Mouse (Mus musculus): ENCODE data around the gene Tmcc2.
A peak's percentile ranks its signal among the peaks of the same experiment; 100 is the strongest.
"Not testable (repeated sequence)": the region's sequence is repeated elsewhere in the genome, so short reads cannot be mapped to it uniquely, and the experiment has no call there.

The Tmcc2 gene

GRCm38 (mm10) chr1:132367692-132368506 lies 23.2 kb downstream of the Tmcc2 start:
- DNase-seq (ENCODE audit: low read depth): peak; percentile 72

GRCm38 (mm10) chr1:132366937-132367336 lies 24.1 kb downstream of the Tmcc2 start:
- no peak for DNase-seq (ENCODE audit: low read depth)

- no peak for DNase-seq (ENCODE audit: low read depth)
These were observed 24.8 kb downstream of the Tmcc2 start for GRCm38 (mm10) chr1:132366235-132366634.

- no peak for DNase-seq (ENCODE audit: low read depth)
These were observed 25.4 kb downstream of the Tmcc2 start for GRCm38 (mm10) chr1:132365645-132366044.

GRCm38 (mm10) chr1:132364896-132365557 lies 26.1 kb downstream of the Tmcc2 start:
- no peak for DNase-seq (ENCODE audit: low read depth)

GRCm38 (mm10) chr1:132364388-132364787 lies 26.7 kb downstream of the Tmcc2 start:
- DNase-seq (ENCODE audit: low read depth): no peak

GRCm38 (mm10) chr1:132361959-132362358 lies 29.1 kb downstream of the Tmcc2 start:
- no peak for DNase-seq (ENCODE audit: low read depth)

GRCm38 (mm10) chr1:132356841-132357240 lies 34.2 kb downstream of the Tmcc2 start:
- DNase-seq (ENCODE audit: low read depth): no peak

GRCm38 (mm10) chr1:132355841-132356242 lies 35.2 kb downstream of the Tmcc2 start:
- DNase-seq (ENCODE audit: low read depth): peak; percentile 88

- no peak for DNase-seq (ENCODE audit: low read depth)
These were observed 35.9 kb downstream of the Tmcc2 start for GRCm38 (mm10) chr1:132355162-132355601.

- DNase-seq (ENCODE audit: low read depth): no peak
These were observed 36.8 kb downstream of the Tmcc2 start for GRCm38 (mm10) chr1:132354234-132354633.

- no peak for DNase-seq (ENCODE audit: low read depth)
These were observed 37.7 kb downstream of the Tmcc2 start for GRCm38 (mm10) chr1:132353389-132353788.

GRCm38 (mm10) chr1:132351058-132351457 lies 40.0 kb downstream of the Tmcc2 start:
- no peak for DNase-seq (ENCODE audit: low read depth)

GRCm38 (mm10) chr1:132349601-132350000 lies 41.5 kb downstream of the Tmcc2 start:
- not testable (repeated sequence) for DNase-seq (ENCODE audit: low read depth)

- not testable (repeated sequence) for DNase-seq (ENCODE audit: low read depth)
These were observed 42.0 kb downstream of the Tmcc2 start for GRCm38 (mm10) chr1:132349049-132349448.

GRCm38 (mm10) chr1:132348401-132348800 lies 42.7 kb downstream of the Tmcc2 start:
- DNase-seq (ENCODE audit: low read depth): no peak

- no peak for DNase-seq (ENCODE audit: low read depth)
These were observed 44.1 kb downstream of the Tmcc2 start for GRCm38 (mm10) chr1:132346951-132347350.

- no peak for DNase-seq (ENCODE audit: low read depth)
These were observed 44.8 kb downstream of the Tmcc2 start for GRCm38 (mm10) chr1:132346134-132346851.

GRCm38 (mm10) chr1:132345514-132345913 lies 45.6 kb downstream of the Tmcc2 start:
- DNase-seq (ENCODE audit: low read depth): no peak

- no peak for DNase-seq (ENCODE audit: low read depth)
These were observed 47.4 kb downstream of the Tmcc2 start for GRCm38 (mm10) chr1:132343656-132344055.

GRCm38 (mm10) chr1:132343191-132343590 lies 47.9 kb downstream of the Tmcc2 start:
- DNase-seq (ENCODE audit: low read depth): no peak

- DNase-seq (ENCODE audit: low read depth): no peak
These were observed 48.6 kb downstream of the Tmcc2 start for GRCm38 (mm10) chr1:132342518-132342917.
